Mouse (Mus musculus): ENCODE data around the gene Pgm2l1.

- TF ChIP-seq POLR2A (IDR thresholded peaks at IDR 0.05; ENCODE audit: borderline replicate concordance, insufficient read depth, low read length) (no peak), CTCF (IDR thresholded peaks at IDR 0.05; ENCODE audit: borderline replicate concordance, insufficient read depth, low read depth, low read length) (no peak)
Observed at GRCm38 (mm10) chr7:100244225-100244624, 17.0 kb downstream of the Pgm2l1 start.
